Mouse (Mus musculus) left cerebral cortex, postnatal 14 days (tissue): Measurements from ENCODE around the gene Exoc4. TPM values are rescaled to one million over a fixed set of nuclear protein-coding genes. Genes with fewer than 3 reads are reported as not detected.
A peak's percentile ranks its signal among the peaks of the same experiment; 100 is the strongest.

Experiments used
- DNase-seq, 2 experiments: peaks; one replicate each; pipeline ENCODE4 v3.0.0; 2021 to 2022; ENCODE audit warnings: low spot score in 2 of 2, mixed read lengths in 1 of 2
- intact Hi-C: fragments of 180-260 bp; cut with DNase I; formaldehyde crosslinking; loops from one replicate; pipeline ENCODE4 v1.15.1; 2025
- total RNA-seq, 2 experiments: library from RNA; stranded (reverse); gene quantifications; 2 replicates each; pipeline ENCODE4 v1.2.3; 2021

Gene Exoc4
- total RNA-seq, 2 experiments from 2014 or later = 74.2 to 74.8 TPM

DNA sequence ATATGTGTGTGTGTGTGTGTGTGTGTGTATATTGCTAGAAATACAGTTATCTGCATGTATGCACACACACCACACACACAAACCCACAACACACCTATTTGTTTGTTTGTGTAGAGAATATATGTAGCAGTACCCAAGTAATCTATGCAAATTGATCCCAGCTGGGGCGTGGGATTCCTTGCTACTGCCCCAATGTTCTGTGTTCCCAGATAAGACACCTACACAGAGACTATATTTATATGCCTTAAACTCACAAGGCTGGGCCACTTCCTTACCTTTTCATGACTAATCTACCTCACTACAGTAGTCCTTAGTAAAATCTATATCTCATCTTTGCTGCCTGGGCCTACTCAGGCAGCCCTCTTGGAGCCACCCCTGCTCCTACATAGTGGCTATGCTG, 312.0 kb downstream of the Exoc4 start:
- DNase-seq = peak; percentile 37 to 61
- intact Hi-C loops = no loop called here

DNA sequence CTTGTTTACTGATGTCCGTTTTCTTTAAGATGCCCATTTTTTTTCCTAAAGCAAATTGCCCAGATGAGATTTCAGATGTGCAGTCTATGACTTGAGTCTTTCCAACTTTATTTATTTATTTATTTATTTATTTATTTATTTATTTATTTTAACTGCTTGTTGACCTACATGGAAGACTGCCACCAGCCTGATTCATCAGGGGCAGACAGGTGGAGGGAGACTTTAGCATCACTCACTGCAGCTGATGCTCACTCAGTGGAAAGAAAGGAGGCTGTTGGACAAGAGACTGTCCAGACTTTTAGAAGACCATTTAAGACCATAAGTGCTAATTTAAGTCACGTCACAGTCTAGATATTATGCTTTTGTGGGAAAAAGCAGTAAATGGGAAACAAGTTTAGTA, 313.0 kb downstream of the Exoc4 start:
- DNase-seq = no peak
- intact Hi-C loops = no loop called here

DNA sequence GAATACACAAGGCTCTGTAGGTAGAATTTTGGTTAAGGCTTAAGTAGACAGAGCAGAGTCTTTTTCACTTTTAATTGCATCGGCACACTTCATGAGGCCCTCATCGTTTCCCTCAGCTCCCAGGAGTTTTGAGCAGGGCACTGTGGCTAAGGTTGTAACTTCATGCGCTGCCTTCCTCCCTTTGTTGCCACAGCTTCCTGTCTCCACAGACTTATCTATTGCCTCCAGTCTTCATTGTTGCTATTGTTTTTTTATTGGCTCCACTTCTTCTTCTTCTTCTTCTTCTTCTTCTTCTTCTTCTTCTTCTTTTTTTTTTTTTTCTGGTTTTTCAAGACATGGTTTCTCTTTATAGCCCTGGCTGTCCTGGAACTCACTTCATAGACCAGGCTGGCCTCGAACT, 327.1 kb downstream of the Exoc4 start:
- intact Hi-C loops = no loop called here
- DNase-seq = no peak

DNA sequence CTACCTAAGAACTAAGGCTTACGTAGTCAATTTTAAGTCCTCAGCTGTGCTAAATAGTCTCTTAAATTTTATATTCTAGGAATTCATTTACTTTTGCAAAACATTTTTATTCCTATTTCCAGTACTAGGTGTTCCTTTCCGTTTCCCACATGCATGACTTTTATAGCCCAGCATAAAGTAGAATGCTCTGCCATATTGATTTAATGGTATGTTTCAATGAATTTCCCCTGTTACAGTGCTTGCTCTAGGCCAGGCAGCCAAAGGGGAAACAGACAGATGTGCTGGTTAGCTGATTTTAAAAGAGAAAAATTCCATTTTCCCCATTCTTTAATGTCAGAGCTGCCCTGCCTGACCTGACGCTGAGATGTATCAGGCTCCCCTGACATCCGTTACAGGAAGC, 359.6 kb downstream of the Exoc4 start:
- intact Hi-C loops = no loop called here
- DNase-seq = no peak

DNA sequence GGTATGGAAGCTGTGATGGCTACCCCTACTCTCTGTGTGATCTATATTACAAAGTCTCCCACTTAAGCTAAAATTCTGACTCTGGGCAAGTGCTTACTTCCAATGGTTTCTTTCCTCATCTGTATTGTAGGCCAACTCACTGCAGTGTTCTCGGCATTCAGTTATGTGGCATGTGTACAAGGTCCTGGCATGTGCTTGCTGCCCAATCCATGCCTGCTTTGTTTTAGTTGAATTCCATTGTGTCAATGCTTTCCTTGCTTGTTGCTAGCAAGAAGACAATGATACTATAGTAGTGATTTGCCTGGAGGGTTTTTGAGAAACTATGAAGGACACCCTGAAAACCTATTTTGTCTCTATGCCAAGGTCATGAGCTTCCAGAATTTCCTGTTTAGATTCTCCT, 365.1 kb downstream of the Exoc4 start:
- no peak for DNase-seq
- intact Hi-C loops = no loop called here

DNA sequence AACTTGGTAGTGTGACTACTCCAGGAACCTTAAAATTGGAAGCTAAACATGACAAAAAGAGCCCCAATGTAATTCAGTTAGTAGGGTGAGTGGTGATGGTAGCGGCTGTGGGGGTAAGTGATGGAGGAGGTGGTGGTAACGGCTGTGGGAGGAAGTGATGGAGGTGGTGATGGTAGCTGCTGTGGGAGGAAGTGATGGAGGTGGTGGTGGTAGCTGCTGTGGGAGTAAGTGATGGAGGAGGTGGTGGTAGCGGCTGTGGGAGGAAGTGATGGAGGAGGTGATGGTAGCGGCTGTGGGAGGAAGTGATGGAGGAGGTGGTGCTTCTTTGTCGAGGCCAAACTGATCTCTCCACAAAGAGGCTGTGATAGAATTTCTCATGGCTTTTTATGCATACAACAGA, 369.7 kb downstream of the Exoc4 start:
- no peak for DNase-seq
- intact Hi-C loops = no loop called here

DNA sequence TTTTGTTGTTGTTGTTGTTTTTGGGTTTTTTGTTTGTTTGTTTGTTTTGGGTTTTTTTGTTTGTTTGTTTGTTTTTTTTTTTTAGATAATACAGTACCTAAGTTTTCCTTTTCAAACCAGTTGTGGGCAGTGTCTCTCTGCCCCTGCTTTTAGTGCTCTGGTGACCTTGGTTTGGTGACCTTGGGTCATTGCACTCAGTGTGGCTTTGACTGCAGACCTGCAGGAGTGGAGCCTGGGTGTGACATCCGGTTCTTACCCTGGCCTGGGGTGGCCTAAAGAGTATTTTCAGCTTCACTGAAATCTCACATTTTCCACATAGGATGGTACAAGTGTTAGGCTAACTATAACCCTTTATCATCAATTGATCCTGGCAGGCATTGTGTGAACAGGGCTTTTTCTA, 371.8 kb downstream of the Exoc4 start:
- intact Hi-C loops = no loop called here
- DNase-seq = no peak

DNA sequence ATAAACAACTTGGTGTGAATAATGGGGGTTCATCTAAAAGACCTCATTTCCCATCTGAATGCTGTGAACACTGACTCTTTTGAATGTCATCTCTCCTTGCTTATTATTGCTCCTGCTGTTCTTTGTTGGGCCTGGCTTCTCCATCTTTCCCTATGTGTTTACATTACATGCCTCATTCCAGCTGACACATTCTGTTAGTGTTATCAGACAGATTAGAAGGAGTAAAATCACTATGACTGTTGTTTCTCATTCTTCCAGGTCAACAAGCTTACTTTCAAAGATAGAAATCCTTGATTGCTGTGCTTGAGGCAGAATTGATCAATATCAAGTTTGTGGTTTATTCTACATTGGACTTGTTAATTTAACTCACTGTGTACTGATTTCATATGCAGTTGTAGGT, 377.0 kb downstream of the Exoc4 start:
- DNase-seq = no peak
- intact Hi-C loops = no loop called here

DNA sequence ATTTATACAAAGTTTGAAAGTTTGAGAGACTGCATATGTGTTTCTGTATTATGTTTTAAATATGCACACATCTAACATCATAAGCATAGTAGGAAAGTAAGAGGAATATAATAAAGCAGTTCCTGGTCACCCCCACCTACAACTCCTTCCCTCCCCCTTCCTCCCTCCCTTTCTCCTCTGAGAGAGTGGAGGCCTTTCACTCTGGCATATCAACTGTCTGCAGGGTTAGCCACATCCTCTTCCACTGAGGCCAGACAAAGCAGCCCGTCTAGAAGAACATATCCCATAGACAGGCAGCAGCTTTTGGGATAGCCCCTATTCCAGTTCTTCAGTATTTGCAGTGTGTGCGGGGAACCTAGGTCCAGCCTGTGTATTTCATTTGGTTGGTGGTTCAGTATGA, 382.2 kb downstream of the Exoc4 start:
- DNase-seq = no peak
- intact Hi-C loops = no loop called here

DNA sequence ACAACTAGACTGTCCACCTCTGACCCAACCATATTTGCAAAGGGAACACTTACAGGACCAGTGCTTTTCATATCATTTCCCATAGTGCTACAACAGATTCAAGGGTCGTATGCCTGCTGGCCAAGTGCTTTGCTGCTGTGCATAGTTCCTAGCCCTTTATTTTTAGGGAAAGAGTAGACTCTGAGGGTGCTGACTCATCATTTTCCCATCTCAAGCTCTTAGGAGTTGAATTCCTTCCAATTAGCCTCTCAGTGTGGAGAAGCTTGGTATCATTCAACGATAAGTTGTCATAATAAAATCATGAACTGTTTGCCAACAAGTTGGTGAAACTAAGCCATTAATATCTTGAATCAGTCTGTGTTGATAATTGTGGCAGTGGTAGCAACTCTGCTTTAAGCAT, 388.3 kb downstream of the Exoc4 start:
- intact Hi-C loops = no loop called here
- DNase-seq = no peak

DNA sequence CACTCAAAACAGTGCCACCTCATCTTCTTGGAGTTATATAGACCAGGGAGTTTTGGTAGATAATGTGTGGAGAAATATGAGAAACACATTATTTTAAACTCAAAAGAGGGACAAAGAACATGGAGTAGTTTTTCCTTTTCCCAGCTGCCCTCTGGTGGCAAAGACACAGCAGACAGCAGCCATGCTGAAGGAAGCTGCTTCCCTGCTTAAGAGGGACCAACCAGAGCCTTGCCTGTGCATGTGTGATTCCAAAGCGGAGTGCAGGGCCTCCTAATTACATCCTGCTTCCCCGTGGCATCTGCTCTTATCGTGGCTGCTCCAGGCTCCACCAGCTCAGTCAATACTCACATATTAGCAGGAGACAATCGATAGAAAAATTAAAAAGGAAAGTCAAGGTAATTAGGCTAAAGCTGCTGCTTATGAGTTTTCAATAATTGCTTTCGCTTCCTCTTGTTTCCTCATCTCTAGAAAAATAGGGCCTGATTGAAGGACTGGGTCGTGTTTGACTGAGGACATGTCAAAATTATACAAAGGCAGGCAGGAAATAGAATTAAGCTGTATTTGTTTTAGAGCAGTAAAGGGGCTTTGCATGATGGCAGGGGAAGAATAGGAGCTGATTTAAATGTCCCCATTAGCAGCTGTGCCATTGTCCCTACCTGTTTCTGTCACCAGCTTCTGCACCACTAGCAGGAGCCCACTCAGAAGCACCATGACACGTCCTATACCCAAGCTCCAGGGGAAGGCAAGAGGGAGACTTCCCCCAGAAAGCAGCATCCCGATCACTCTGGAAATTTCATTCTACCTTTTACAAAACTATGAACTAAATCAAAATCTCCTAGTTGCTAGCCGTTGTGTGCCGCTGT, 433.1 kb downstream of the Exoc4 start:
- DNase-seq = peak; percentile 51 to 63
- intact Hi-C loops = loop anchor here (10.0 kb wide), 1 partner anchor 243 kb away; no protein-coding TSS in a partner anchor

DNA sequence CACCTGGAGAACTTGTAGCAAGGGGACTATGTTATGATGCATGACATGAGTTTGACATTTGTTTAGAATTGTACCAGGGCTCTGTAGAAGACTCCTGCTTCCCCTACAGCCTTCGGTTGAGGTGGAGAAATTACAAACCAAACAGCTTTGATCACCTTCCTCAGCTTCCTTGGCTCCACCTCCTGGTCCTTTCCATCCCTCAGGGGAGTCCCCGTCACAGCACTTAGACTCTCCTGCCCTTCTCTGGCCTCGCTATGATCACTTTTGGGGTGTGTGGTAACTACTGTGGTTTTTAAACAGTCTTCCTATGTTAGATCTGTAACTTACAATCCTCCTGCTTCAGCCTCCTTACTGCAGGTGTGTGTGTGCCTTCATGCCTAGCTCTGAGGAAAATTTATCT, 434.6 kb downstream of the Exoc4 start:
- intact Hi-C loops = loop anchor here (10.0 kb wide), 1 partner anchor 241 kb away; no protein-coding TSS in a partner anchor
- no peak for DNase-seq

DNA sequence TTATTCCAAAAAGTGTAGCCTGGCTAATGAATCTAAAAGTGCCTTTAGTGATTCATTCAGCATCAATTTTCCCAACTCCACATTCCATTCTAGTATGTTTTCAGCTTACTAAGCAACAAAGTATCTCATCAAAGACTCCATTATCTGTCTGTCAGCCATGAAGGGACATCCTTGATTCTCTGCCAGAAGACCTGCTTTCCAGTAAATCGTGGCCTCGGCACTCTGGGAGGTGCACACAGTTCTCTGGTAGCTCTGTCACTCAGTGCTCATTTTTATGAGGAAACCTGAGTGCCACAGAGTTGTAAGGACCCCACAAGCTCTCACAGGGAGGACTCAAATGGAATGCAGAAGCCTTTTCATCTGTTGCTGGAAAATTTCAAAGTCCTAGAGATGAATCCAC, 436.4 kb downstream of the Exoc4 start:
- intact Hi-C loops = loop anchor here (10.0 kb wide), 1 partner anchor 239 kb away; no protein-coding TSS in a partner anchor

DNA sequence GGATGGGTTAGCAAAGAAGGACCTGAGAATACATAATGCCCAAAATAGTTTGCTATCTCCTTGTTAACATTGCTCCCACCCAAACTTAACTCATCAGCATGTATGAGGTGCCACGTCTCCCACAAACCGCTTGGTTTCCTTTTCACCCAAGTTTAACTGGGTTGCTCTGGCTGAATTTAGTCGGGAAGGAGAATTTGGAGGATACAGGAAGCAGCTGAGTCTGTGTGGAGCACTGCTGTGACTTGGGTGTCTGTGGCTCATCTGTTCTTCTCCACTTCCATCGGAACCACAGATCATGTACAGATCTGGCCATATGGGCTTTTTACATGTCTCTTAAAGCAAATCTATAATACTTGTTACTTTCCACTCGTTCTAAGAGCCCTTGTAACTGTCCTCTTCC, 441.7 kb downstream of the Exoc4 start:
- DNase-seq = peak in 1 of 2 experiments; percentile 11
- intact Hi-C loops = no loop called here

More for the DNA sequence above, 436.4 kb downstream of the Exoc4 start:
- no peak for DNase-seq

DNA sequence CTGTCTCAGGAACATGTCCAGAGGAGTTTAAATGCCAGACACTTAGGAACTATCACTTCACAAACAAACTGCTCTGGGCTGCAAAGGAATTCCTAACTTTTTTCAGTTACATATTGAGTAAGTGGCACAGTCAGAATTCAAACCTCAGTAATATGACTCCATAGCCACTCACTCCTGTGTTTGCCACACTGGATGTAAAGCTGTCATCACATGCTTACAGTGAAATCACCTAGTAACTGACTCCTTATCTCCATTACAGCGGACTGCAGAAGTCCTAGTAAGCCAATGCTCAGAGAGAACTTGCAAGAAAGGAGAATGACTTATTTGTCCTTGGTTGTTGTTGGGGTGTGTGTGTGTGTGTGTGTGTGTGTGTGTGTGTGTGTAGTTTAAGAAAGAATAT, 448.1 kb downstream of the Exoc4 start:
- intact Hi-C loops = no loop called here
- DNase-seq = no peak

DNA sequence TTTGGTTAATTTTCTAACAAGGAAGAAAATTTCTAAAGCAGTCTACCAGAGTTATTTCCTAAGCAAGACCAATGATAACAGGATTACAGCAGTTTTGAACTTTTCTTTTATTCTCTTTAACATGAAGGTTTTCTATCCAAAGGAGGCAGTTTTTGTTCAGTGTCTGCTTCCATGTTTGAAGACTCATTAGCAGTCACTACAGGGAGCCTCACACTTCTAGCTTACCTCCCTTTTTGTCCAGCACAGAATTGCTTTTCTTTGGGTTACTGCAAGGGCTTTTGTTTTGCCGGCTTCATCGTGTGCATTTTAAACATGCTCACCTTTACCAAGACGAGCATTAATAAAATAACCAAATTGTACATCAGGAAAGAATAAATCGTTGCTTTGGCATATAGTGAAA, 460.0 kb downstream of the Exoc4 start:
- DNase-seq = no peak
- intact Hi-C loops = no loop called here

DNA sequence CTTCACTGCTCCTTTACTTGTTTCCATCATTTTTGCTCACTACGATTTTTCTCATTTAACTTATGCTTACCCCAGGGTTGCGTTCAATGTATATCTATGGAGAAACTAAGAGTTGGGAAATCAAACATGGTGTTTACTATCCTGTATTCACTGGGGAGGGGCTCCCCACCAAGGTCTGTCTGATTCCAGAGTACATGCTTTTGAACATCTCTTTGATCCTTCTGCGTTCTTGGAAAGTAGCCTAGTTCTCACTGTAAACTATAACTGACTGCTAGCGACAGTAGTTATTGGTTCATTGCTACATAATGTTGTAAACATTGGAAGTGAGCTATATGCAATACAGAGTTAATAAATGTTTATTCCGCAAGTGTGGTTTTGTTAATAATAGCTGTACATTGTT, 460.5 kb downstream of the Exoc4 start:
- intact Hi-C loops = no loop called here

DNA sequence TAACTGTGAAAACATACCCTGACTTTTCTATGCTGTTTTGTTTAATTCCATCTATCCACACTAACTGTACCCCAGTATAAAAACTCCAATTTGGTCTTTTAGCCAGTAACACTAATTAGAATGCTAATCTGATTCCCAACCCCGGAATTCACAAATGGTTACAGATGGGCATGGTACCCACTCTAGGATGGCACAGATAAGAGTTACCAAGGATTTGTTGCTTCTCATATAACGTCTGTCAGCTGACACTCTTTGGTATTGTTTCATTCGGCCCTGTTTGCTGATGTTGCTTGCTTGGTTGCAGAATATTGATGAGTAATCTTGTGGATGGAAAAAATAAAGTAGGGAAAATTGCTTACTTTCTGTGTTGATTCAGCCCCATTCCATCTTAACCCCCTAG, 462.9 kb downstream of the Exoc4 start:
- intact Hi-C loops = no loop called here
- no peak for DNase-seq

More for the DNA sequence above, 460.5 kb downstream of the Exoc4 start:
- no peak for DNase-seq

DNA sequence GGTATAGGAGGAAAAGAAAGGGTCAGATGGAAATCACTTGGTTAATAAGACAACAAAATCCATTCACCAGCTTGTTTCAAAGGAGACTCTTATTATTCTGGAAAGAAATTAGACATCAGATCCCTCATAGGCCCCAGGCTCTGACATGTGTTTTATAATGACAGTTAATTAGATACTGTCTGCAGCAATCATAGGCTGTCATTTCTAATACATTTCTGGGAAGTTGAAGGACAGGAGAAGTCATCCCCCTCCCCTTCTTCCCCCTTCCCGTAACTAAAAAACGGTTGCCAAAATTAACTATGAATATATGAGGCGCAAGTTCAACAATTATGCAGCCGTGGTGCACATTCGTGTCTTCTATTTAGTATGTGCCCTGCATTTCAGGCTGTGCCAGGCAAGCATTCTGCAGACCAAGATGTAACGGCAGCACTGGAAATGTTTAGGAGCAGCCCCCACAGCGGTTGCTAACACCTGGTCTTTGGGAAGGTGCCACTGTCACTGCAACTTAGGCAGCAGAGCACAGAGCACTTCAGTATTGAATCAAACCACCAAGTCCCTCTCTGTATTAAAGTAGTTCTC, 463.7 kb downstream of the Exoc4 start:
- no peak for DNase-seq
- intact Hi-C loops = no loop called here

DNA sequence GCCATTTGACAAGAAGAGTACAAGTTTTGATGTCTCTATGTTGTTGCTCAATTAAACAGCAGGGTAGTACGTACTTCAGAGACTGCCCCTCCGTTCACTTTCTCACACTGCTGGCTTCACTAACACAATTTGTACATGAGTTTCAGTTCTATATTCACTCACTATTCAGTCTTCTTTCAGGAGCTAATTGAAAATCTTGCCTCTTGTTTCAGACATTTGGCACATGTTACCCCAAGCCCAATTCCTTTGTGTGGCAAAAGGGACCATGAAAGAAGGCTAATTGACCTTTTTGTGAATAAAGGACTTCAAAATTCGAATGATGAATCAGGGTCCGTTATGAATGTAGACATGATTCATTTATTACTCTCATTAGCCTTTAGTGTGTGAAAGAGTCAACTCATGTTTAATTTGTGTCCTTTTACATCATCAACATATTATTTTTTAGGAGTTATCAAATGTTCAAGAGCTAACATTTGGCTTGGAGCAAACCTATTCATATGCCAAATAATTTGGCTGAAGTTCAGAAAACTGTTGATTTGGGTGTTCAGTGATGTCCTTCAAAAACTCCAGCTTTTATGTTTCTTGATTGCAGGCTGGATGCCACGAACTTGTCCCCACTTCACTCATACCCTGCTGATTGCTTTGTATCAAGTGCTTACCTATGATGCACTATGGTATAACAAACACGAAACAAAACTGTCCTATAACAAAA, 467.5 kb downstream of the Exoc4 start:
- intact Hi-C loops = no loop called here
- DNase-seq = no peak
